Mouse (Mus musculus): ENCODE data around the gene L2hgdh.
A peak's percentile ranks its signal among the peaks of the same experiment; 100 is the strongest.

The L2hgdh gene

GRCm38 (mm10) chr12:69674176-69674575 lies 50.5 kb downstream of the L2hgdh start:
- DNase-seq (ENCODE audit: extremely low spot score): no peak

DNA sequence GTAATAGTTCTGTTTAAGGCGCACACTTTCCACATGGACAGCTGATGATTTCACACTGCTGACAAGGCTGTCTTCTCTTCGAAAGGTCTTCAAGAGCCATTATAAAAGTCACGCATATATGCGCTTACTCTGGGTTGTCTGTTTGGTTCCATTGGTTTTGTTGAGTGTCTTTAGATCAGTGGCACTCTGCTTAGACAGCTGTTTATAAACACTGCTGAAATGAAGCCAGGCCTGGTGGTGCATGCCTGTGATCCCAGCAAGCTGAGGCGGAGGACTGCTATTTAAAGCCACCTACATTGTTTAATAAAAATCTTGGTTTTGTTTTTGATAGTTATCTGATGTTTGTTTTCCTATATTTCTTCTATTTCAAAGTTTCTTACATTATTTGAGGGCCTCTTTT lies 58.0 kb downstream of the L2hgdh start:
- DNase-seq (ENCODE audit: extremely low spot score): no peak

GRCm38 (mm10) chr12:69661658-69662057 lies 63.0 kb downstream of the L2hgdh start:
- no peak for DNase-seq (ENCODE audit: extremely low spot score)

- peak; percentile 30 for DNase-seq (ENCODE audit: extremely low spot score)
These were observed 70.7 kb downstream of the L2hgdh start for GRCm38 (mm10) chr12:69653973-69654372.

- no peak for DNase-seq (ENCODE audit: extremely low spot score)
These were observed 75.2 kb downstream of the L2hgdh start for GRCm38 (mm10) chr12:69649511-69649910.

DNA sequence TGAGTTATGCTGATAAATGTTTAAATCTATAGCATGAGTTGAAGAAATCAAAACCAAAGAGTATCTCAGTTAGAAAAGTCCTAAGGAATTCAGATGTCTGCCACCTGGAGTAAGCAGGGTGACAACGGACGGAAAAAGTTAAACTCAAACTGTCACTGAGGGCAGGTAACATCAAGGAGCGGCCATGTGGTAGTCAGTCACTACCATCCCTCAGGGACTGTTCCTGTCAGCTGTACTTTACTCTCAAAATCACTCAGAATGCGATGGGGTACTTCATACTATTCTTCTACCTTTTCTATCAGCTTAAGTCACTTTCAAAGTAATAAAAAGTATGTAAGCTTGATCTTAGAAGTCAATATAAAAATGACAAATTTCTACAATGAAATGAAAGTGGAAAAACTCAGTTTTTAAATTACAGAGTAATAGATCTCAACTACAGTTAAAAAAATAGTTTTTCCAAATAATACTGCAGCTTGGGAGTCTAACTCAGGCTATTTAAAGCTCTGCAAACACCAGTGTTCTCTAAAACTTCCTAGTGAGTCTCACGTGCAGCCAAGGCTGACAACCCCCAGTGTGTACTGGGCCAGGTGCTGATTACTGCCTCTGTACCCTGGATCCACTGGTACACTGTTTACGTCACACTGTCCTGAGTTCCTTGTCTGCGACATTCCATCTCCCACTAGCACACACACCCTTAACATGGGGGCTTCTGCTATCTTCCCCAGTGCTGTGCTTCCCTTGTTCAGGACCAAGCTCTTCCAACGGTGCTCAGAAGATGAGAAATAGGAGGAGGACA lies 78.7 kb downstream of the L2hgdh start:
- DNase-seq (ENCODE audit: extremely low spot score): no peak

- DNase-seq (ENCODE audit: extremely low spot score): no peak
These were observed 79.8 kb downstream of the L2hgdh start for GRCm38 (mm10) chr12:69644877-69645276.

DNA sequence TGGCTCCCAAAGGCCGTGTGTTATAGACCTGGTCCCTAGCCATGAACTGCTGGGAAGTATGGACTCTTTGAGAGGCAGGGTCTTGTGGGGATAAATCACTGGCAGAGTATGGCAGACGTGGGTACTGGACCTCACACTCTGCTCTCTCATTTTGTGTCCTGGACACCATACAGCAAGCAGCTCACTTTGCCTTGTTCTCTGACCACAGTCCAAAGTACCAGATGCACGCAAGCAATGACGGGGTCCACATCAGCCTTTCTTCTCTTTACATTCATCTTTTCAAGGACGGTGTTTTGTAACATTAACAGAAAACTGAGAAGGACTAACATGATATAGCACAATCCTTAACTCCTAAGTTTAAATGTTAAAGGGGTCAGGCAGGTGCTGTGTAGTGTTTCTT lies 81.8 kb downstream of the L2hgdh start:
- no peak for DNase-seq (ENCODE audit: extremely low spot score)
